Mouse (Mus musculus): Measurements from ENCODE around the gene Ushbp1. TPM values are rescaled to one million over a fixed set of nuclear protein-coding genes. Genes with fewer than 3 reads are reported as not detected.
"Not testable (repeated sequence)": the region's sequence is repeated elsewhere in the genome, so short reads cannot be mapped to it uniquely, and the experiment has no call there.

Ushbp1 gene
- total and polyA plus RNA-seq, 2 experiments from 2014 or later, result 3.0 to 3.9 TPM

GRCm38 (mm10) chr8:71366771-71367528 is 28.7 kb downstream of the Ushbp1 start, which contains the start of gene Use1:
TSS of gene Use1 (plus strand) at chr8:71366848.
- Histone ChIP-seq H3K27ac (ENCODE audit: low read depth, low read length) (peak within 1 kb of the TSS; percentile 91), H3K4me3 (ENCODE audit: low read depth, low read length) (peak within 1 kb of the TSS; percentile 62), H3K4me2 (ENCODE audit: low read depth, low read length, poor library complexity, severe bottlenecking) (peak within 1 kb of the TSS; percentile 91), H3K4me1 (ENCODE audit: insufficient read depth, low read length) (peaks cover 8% of the 10 kb centered on the region; the same call in 1 of the 2 replicates), H3K9ac (replicated peaks; ENCODE audit: low read length, poor library complexity, severe bottlenecking) (peak within 1 kb of the TSS; percentile 69), H3K9me3 (ENCODE audit: low read length) (no peaks in the 10 kb centered on the region), H3K36me3 (ENCODE audit: insufficient read depth, low read length) (peaks cover 6% of the 10 kb centered on the region; the same call in 1 of the 2 replicates), H3K27me3 (ENCODE audit: insufficient read depth, low read length) (no peaks in the 10 kb centered on the region)
- ATAC-seq (ENCODE audit: low FRiP score) (peak; percentile 82), DNase-seq (ENCODE audit: low spot score) (peak; percentile 94)
- under 1% methylated on average over 56 of the region's 56 CpGs for WGBS
- no peak for TF ChIP-seq CTCF (IDR thresholded peaks at IDR 0.05)

DNA sequence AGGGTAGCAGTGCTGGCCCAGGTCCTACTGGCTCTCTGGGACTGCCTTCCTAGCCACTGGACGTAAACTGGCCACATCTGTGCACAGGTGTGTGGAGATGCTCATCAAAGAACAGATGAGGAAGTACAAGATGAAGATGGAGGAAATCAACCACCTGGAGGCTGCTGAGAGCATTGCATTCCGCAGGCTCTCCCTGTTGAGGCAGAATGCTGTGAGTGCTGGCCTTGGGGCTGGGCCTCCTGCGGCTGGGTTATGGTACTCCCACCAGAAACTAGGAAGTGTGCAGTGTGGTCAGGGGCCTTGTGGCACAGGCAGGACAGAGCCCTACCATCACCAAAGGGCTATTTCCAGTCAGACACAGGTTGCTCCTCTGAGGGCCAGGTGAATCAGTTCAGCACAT is 37.6 kb downstream of the Ushbp1 start:
- peaks cover 78% of the 10 kb centered on the region for H3K36me3 ChIP-seq (ENCODE audit: insufficient read depth, low read length)
- ATAC-seq (ENCODE audit: low FRiP score), result no peak

GRCm38 (mm10) chr8:71351520-71351919 is 44.1 kb downstream of the Ushbp1 start:
- H3K36me3 ChIP-seq (ENCODE audit: insufficient read depth, low read length), result peaks cover 94% of the 10 kb centered on the region
- TF ChIP-seq CTCF (IDR thresholded peaks at IDR 0.05), result no peak
- no peaks in the 10 kb centered on the region for H3K27me3 ChIP-seq (ENCODE audit: insufficient read depth, low read length)
- DNase-seq (ENCODE audit: low spot score) (no peak), ATAC-seq (ENCODE audit: low FRiP score) (no peak)
- H3K9ac ChIP-seq (replicated peaks; ENCODE audit: low read length, poor library complexity, severe bottlenecking), result no peak overlapping the region
- no peak overlapping the region for H3K4me2 ChIP-seq (ENCODE audit: low read depth, low read length, poor library complexity, severe bottlenecking)
- no peak overlapping the region for H3K4me3 ChIP-seq (ENCODE audit: low read depth, low read length)
- WGBS, result 97% methylated on average over 1 of the region's 1 CpGs
- H3K27ac ChIP-seq (ENCODE audit: low read depth, low read length), result no peak overlapping the region
- no peaks in the 10 kb centered on the region for H3K9me3 ChIP-seq (ENCODE audit: low read length)
- no peaks in the 10 kb centered on the region for H3K4me1 ChIP-seq (ENCODE audit: insufficient read depth, low read length)

More for the DNA sequence above, 37.6 kb downstream of the Ushbp1 start:
- no peak for TF ChIP-seq CTCF (IDR thresholded peaks at IDR 0.05)
- Histone ChIP-seq H3K27me3 (ENCODE audit: insufficient read depth, low read length) (no peaks in the 10 kb centered on the region), H3K4me1 (ENCODE audit: insufficient read depth, low read length) (no peaks in the 10 kb centered on the region), H3K4me3 (ENCODE audit: low read depth, low read length) (no peak overlapping the region), H3K9ac (replicated peaks; ENCODE audit: low read length, poor library complexity, severe bottlenecking) (no peak overlapping the region), H3K9me3 (ENCODE audit: low read length) (no peaks in the 10 kb centered on the region), H3K27ac (ENCODE audit: low read depth, low read length) (no peak overlapping the region), H3K4me2 (ENCODE audit: low read depth, low read length, poor library complexity, severe bottlenecking) (no peak overlapping the region)
- DNase-seq (ENCODE audit: low spot score), result no peak
- WGBS, result 94% methylated on average over 3 of the region's 3 CpGs

DNA sequence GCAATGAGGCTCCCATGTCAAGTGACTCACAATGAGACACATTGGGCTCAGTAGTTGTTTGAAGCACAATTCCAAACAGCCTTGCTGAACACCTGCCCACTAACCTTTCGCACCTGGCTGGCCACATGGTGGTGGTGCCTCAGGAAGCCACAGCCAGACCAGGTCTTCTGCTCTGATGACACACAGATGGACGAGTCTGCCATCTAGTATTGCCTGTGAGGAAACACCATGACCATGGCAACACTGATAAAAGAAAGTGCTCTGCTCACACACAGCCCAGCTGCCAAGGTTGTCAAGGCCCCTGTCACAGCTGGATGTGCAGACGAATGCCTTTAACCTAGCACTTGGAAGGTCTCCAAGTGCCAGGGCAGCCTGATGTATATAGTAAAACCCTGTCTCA is 44.5 kb downstream of the Ushbp1 start:
- no peak overlapping the region for H3K4me2 ChIP-seq (ENCODE audit: low read depth, low read length, poor library complexity, severe bottlenecking)
- H3K36me3 ChIP-seq (ENCODE audit: insufficient read depth, low read length), result peaks cover 94% of the 10 kb centered on the region
- ATAC-seq (ENCODE audit: low FRiP score) (no peak), DNase-seq (ENCODE audit: low spot score) (no peak)
- no peak overlapping the region for H3K4me3 ChIP-seq (ENCODE audit: low read depth, low read length)
- H3K27ac ChIP-seq (ENCODE audit: low read depth, low read length), result no peak overlapping the region
- no peaks in the 10 kb centered on the region for H3K9me3 ChIP-seq (ENCODE audit: low read length)
- H3K9ac ChIP-seq (replicated peaks; ENCODE audit: low read length, poor library complexity, severe bottlenecking), result no peak overlapping the region
- H3K4me1 ChIP-seq (ENCODE audit: insufficient read depth, low read length), result no peaks in the 10 kb centered on the region
- H3K27me3 ChIP-seq (ENCODE audit: insufficient read depth, low read length), result no peaks in the 10 kb centered on the region
- TF ChIP-seq CTCF (IDR thresholded peaks at IDR 0.05), result no peak
- 77% methylated on average over 3 of the region's 3 CpGs for WGBS

DNA sequence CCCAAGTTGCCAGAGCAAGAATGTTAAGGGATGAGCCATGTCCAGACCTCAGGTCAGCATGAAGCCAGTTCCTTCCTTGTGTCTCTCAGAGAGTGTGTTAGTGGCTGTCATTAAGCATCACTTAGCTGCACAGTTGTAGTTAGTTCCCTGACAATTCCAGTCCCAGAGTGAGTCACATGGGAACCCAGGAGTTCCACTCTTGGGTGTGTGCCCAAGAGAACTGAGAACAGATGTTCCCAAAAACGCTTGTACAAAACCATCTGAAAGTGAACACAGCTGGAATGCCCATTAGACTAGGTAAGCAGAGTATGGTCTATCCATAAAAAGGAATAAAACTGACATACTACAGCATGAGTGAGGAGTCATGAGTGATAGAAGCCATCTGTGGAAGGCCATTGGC is 49.0 kb downstream of the Ushbp1 start:
- H3K36me3 ChIP-seq (ENCODE audit: insufficient read depth, low read length), result peaks cover 85% of the 10 kb centered on the region
- no peak overlapping the region for H3K4me2 ChIP-seq (ENCODE audit: low read depth, low read length, poor library complexity, severe bottlenecking)
- WGBS, result 83% methylated on average over 1 of the region's 1 CpGs
- no peaks in the 10 kb centered on the region for H3K27me3 ChIP-seq (ENCODE audit: insufficient read depth, low read length)
- no peak overlapping the region for H3K27ac ChIP-seq (ENCODE audit: low read depth, low read length)
- DNase-seq (ENCODE audit: low spot score) (no peak), ATAC-seq (ENCODE audit: low FRiP score) (no peak)
- no peak overlapping the region for H3K4me3 ChIP-seq (ENCODE audit: low read depth, low read length)
- no peaks in the 10 kb centered on the region for H3K4me1 ChIP-seq (ENCODE audit: insufficient read depth, low read length)
- H3K9ac ChIP-seq (replicated peaks; ENCODE audit: low read length, poor library complexity, severe bottlenecking), result no peak overlapping the region
- TF ChIP-seq CTCF (IDR thresholded peaks at IDR 0.05), result no peak
- H3K9me3 ChIP-seq (ENCODE audit: low read length), result no peaks in the 10 kb centered on the region

DNA sequence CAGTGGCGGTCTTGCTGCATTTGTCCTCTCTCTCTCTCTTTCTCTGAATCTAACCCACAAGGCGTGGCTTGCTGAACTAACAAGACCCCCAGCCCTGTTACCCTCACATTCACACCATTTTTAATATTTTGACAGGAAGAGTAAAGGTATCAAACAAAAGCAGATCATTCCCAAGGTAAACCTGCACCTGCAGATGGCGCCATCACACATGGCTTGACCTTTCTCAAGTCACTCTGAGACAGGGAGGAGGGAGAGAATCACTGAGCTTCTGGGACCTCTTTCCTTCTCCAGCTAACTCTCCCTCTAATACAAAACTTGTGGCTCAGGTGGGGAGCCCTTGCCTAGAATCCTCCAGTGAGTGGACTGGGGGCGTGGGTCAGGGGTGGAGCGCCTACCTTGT is 55.0 kb downstream of the Ushbp1 start:
- no peak overlapping the region for H3K4me2 ChIP-seq (ENCODE audit: low read depth, low read length, poor library complexity, severe bottlenecking)
- no peaks in the 10 kb centered on the region for H3K9me3 ChIP-seq (ENCODE audit: low read length)
- H3K27ac ChIP-seq (ENCODE audit: low read depth, low read length), result no peak overlapping the region
- no peak overlapping the region for H3K9ac ChIP-seq (replicated peaks; ENCODE audit: low read length, poor library complexity, severe bottlenecking)
- ATAC-seq (ENCODE audit: low FRiP score) (no peak; the same call in 1 of the 2 replicates), DNase-seq (ENCODE audit: low spot score) (peak; percentile 38)
- TF ChIP-seq CTCF (IDR thresholded peaks at IDR 0.05), result peak; percentile 65
- 76% methylated on average over 5 of the region's 5 CpGs for WGBS
- H3K27me3 ChIP-seq (ENCODE audit: insufficient read depth, low read length), result no peaks in the 10 kb centered on the region
- no peaks in the 10 kb centered on the region for H3K4me1 ChIP-seq (ENCODE audit: insufficient read depth, low read length)
- peaks cover 53% of the 10 kb centered on the region for H3K36me3 ChIP-seq (ENCODE audit: insufficient read depth, low read length)
- H3K4me3 ChIP-seq (ENCODE audit: low read depth, low read length), result no peak overlapping the region

- H3K36me3 ChIP-seq (ENCODE audit: insufficient read depth, low read length), result peaks cover 42% of the 10 kb centered on the region
- not testable (repeated sequence) for H3K4me2 ChIP-seq (ENCODE audit: low read depth, low read length, poor library complexity, severe bottlenecking); H3K27me3 ChIP-seq (ENCODE audit: insufficient read depth, low read length); H3K4me3 ChIP-seq (ENCODE audit: low read depth, low read length); ATAC-seq (ENCODE audit: low FRiP score); H3K4me1 ChIP-seq (ENCODE audit: insufficient read depth, low read length); H3K27ac ChIP-seq (ENCODE audit: low read depth, low read length); DNase-seq (ENCODE audit: low spot score); H3K9me3 ChIP-seq (ENCODE audit: low read length); H3K9ac ChIP-seq (replicated peaks; ENCODE audit: low read length, poor library complexity, severe bottlenecking)
- WGBS, result 93% methylated on average over 6 of the region's 6 CpGs
Observed at GRCm38 (mm10) chr8:71337834-71338233, 57.8 kb downstream of the Ushbp1 start.

All from midbrain, postnatal 0 days (tissue).